Mouse (Mus musculus): Measurements from ENCODE around the gene Naaladl2.
"Not testable (repeated sequence)": the region's sequence is repeated elsewhere in the genome, so short reads cannot be mapped to it uniquely, and the experiment has no call there.

The Naaladl2 gene

GRCm38 (mm10) chr3:25143555-25144311 lies at the start of gene Naaladl2:
Gene Naaladl2, minus strand, starts transcription at chr3:25144261.
- DNase-seq = no peak

GRCm38 (mm10) chr3:25151721-25152120 lies 7.7 kb upstream of the Naaladl2 start:
- DNase-seq = no peak

- no peak for DNase-seq
These were observed 3.2 kb upstream of the Naaladl2 start for GRCm38 (mm10) chr3:25147271-25147670.

GRCm38 (mm10) chr3:25144961-25145697 lies 1.1 kb upstream of the Naaladl2 start:
- DNase-seq = no peak

- no peak for DNase-seq
These were observed 950 bp downstream of the Naaladl2 start for GRCm38 (mm10) chr3:25143111-25143510.

GRCm38 (mm10) chr3:25131848-25132247 lies 12.2 kb downstream of the Naaladl2 start:
- DNase-seq = no peak

GRCm38 (mm10) chr3:25127864-25128263 lies 16.2 kb downstream of the Naaladl2 start:
- no peak for DNase-seq

- no peak for DNase-seq
These were observed 18.9 kb downstream of the Naaladl2 start for GRCm38 (mm10) chr3:25124919-25125846.

- no peak for DNase-seq
These were observed 31.0 kb downstream of the Naaladl2 start for GRCm38 (mm10) chr3:25113107-25113506.

- no peak for DNase-seq
These were observed 35.1 kb downstream of the Naaladl2 start for GRCm38 (mm10) chr3:25108997-25109396.

GRCm38 (mm10) chr3:25092986-25093385 lies 51.1 kb downstream of the Naaladl2 start:
- no peak for DNase-seq

- DNase-seq = no peak
These were observed 68.3 kb downstream of the Naaladl2 start for GRCm38 (mm10) chr3:25075785-25076184.

- no peak for DNase-seq
These were observed 69.8 kb downstream of the Naaladl2 start for GRCm38 (mm10) chr3:25074266-25074665.

- no peak for DNase-seq
These were observed 70.2 kb downstream of the Naaladl2 start for GRCm38 (mm10) chr3:25073821-25074220.

- DNase-seq = no peak
These were observed 80.8 kb downstream of the Naaladl2 start for GRCm38 (mm10) chr3:25063217-25063616.

GRCm38 (mm10) chr3:25052975-25053374 lies 91.1 kb downstream of the Naaladl2 start:
- no peak for DNase-seq

GRCm38 (mm10) chr3:25019972-25020371 lies 124.1 kb downstream of the Naaladl2 start:
- DNase-seq = no peak

GRCm38 (mm10) chr3:25010751-25011150 lies 133.3 kb downstream of the Naaladl2 start:
- DNase-seq = no peak

- DNase-seq = not testable (repeated sequence)
These were observed 137.3 kb downstream of the Naaladl2 start for GRCm38 (mm10) chr3:25006802-25007201.

GRCm38 (mm10) chr3:24992577-24992976 lies 151.5 kb downstream of the Naaladl2 start:
- no peak for DNase-seq

GRCm38 (mm10) chr3:24992078-24992477 lies 152.0 kb downstream of the Naaladl2 start:
- no peak for DNase-seq

- no peak for DNase-seq
These were observed 161.9 kb downstream of the Naaladl2 start for GRCm38 (mm10) chr3:24982111-24982510.

- DNase-seq = no peak
These were observed 201.9 kb downstream of the Naaladl2 start for GRCm38 (mm10) chr3:24942170-24942569.

Data from spleen, adult 18-20 months (tissue).